Mouse (Mus musculus): Measurements from ENCODE around the gene Enthd1.

DNA sequence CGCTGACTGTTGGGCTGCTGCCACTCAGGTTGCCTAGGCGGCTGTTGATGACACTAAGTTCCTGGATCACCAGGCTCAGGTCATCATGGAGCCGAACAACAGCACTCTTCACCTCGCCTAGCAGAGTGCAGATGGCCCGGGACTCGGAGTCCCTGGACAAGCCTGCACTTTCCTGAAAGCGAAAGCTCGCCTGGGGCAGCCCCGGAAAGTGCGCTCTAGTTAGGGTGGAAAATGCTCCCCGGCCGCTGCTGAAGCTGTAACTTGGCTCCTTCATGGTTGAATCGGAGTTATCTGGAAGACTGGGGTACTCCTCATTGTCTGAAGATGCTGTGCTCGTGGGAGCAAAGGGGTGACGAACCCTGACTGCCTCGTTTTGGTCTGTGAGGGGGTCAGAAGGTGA lies 112.5 kb downstream of the Enthd1 start:
- TF ChIP-seq FLI1 (IDR thresholded peaks at IDR 0.05; ENCODE audit: low read length) (no peak), GATA1 (IDR thresholded peaks at IDR 0.05; ENCODE audit: borderline replicate concordance, low read length) (no peak)
